Mouse (Mus musculus) hindbrain, embryonic 11.5 days (tissue): ENCODE measurements around the gene Camsap3. TPM values are rescaled to one million over a fixed set of nuclear protein-coding genes. Genes with fewer than 3 reads are reported as not detected.

ENCODE experiments used
- ATAC-seq: fragments of 200-750 bp; cut with Nextera tagmentation; 2 replicates; pipeline ENCODE4 v1.8.0; 2017; ENCODE audit warnings: mild to moderate bottlenecking, moderate TSS enrichment, moderate library complexity; ENCODE audit not compliant: low FRiP score
- DNase-seq: peaks from one replicate; pipeline ENCODE4 v3.0.0-alpha.2; 2015; ENCODE audit warnings: low spot score
- H3K27ac ChIP-seq: fragments of 300-500 bp; sonication (generic); 2 replicates; pipeline ENCODE4 v1.5.1; 2014; ENCODE audit warnings: mild to moderate bottlenecking, low read depth, low read length
- H3K27me3 ChIP-seq: fragments of 300-500 bp; sonication (generic); 2 replicates; pipeline ENCODE4 v1.6.1; 2014; ENCODE audit warnings: mild to moderate bottlenecking, low read length, moderate library complexity, mixed read lengths; ENCODE audit not compliant: control insufficient read depth, insufficient read depth
- H3K36me3 ChIP-seq: fragments of 300-500 bp; sonication (generic); 2 replicates; pipeline ENCODE4 v1.6.1; 2014; ENCODE audit warnings: mild to moderate bottlenecking, low read length, moderate library complexity, mixed read lengths; ENCODE audit not compliant: control insufficient read depth, insufficient read depth
- H3K4me1 ChIP-seq: fragments of 300-500 bp; sonication (generic); replicated peaks from 2 replicates; pipeline ENCODE4 v1.6.1; 2014; ENCODE audit warnings: low read length, mixed read lengths; ENCODE audit not compliant: control insufficient read depth, insufficient read depth
- H3K4me2 ChIP-seq: fragments of 300-500 bp; sonication (generic); replicated peaks from 2 replicates; pipeline ENCODE4 v1.6.1; 2014; ENCODE audit warnings: mild to moderate bottlenecking, low read depth, low read length
- H3K4me3 ChIP-seq: fragments of 300-500 bp; sonication (generic); 2 replicates; pipeline ENCODE4 v1.5.1; 2014; ENCODE audit warnings: low read depth, low read length
- H3K9ac ChIP-seq: fragments of 300-500 bp; sonication (generic); 2 replicates; pipeline ENCODE4 v1.6.1; 2014; ENCODE audit warnings: low read depth, low read length
- H3K9me3 ChIP-seq: fragments of 300-500 bp; sonication (generic); 2 replicates; pipeline ENCODE4 v1.6.1; 2016; ENCODE audit warnings: low read length; ENCODE audit not compliant: control insufficient read depth
- WGBS: fragments of 180-500 bp; shearing (Covaris S2); extraction: QIAGEN DNeasy Blood & Tissue Kit; methylation state at CpG from one replicate; pipeline ENCODE4 v1.1.7; 2014; 5-methylcytosine and 5-hydroxymethylcytosine counted together
- polyA plus RNA-seq: library from polyadenylated mRNA; unstranded; fragments of >200 nt; fragmentation: Nextera tagmentation; extraction: Ambion mirVana; gene quantifications from 2 replicates; pipeline ENCODE4 v1.2.1, GENCODE M21; 2014

Camsap3 gene
- polyA plus RNA-seq: 13.3 and 15.3 TPM in 2 replicates

DNA sequence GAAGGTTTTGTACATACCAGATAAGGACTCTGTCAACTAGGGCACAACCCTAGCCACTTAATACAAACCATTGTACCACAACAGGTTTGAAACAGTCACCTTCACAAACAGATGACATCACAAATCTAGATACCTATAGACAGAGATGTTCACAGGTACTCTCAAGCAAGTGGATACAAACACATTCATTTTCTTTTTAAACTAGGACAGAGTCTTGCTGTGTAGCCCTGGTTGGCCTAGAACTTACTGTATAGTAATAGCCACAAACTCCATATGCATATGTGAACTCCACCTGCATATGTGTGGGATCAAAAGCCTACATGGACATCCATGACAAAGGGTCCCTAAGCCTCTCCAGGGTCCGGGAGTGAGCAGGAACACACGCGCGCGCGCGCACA is at the start of gene Camsap3:
Gene Camsap3 (plus strand): TSS at position 301 of the 398 bp plus-strand sequence.
- Histone ChIP-seq H3K4me1 (no peaks in the 10 kb centered on the region), H3K9me3 (no peaks in the 10 kb centered on the region), H3K4me2 (peak within 1 kb of the TSS; percentile 88), H3K27me3 (no peaks in the 10 kb centered on the region), H3K4me3 (peak within 1 kb of the TSS; percentile 85), H3K9ac (peak within 1 kb of the TSS; percentile 88), H3K36me3 (no peaks in the 10 kb centered on the region), H3K27ac (peak within 1 kb of the TSS; percentile 65)
- ATAC-seq (no peak), DNase-seq (no peak)
- WGBS: 8% methylated on average over 5 of the region's 7 CpGs

DNA sequence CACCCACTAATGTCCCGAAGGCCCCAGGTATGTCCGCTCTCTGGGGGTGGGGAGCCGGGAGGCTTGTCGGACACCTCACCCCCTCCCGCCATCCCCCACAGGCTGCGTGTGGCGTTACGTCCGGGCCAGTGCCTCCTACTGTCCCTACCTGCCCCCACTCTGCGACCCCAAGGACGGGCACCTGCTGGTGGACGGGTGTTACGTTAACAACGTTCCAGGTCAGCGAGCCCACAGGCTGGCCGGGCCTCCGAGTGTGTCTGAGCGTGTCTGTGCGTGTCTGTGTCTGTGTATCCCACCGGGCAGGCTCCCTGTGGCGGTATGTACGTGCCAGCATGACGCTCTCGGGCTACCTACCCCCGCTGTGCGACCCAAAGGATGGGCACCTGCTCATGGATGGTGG is 49.4 kb upstream of the Camsap3 start:
- Histone ChIP-seq H3K36me3 (no peaks in the 10 kb centered on the region), H3K4me3 (no peak overlapping the region), H3K9ac (no peak overlapping the region), H3K27ac (no peak overlapping the region), H3K4me2 (no peak overlapping the region), H3K9me3 (no peaks in the 10 kb centered on the region), H3K4me1 (no peaks in the 10 kb centered on the region), H3K27me3 (no peaks in the 10 kb centered on the region)
- WGBS: 95% methylated on average over 26 of the region's 26 CpGs
- DNase-seq (no peak), ATAC-seq (no peak)

DNA sequence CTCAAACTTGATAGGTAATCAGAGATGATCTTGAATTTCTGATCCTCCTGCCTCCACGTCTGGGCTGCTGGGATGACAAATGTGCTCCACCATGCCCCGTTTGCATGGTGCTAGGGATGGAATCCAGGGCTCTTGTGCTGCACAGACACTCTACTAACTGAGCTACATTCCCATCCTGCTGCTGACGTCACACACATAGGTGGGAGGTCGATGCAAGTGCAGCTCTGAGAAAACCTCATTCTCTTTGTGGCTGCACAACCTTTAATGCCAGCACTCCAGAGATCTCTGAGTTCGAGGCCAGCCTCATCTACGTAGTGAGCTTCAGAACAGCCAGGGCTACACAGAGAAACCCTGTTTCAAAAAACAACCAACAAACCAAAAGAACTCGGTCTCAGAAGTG is 47.9 kb upstream of the Camsap3 start:
- H3K27ac ChIP-seq: no peak overlapping the region
- H3K4me3 ChIP-seq: no peak overlapping the region
- H3K4me1 ChIP-seq: no peaks in the 10 kb centered on the region
- no peak for ATAC-seq
- H3K36me3 ChIP-seq: no peaks in the 10 kb centered on the region
- no peak overlapping the region for H3K4me2 ChIP-seq
- no peaks in the 10 kb centered on the region for H3K9me3 ChIP-seq
- DNase-seq: no peak
- no peaks in the 10 kb centered on the region for H3K27me3 ChIP-seq
- no peak overlapping the region for H3K9ac ChIP-seq
- 83% methylated on average over 7 of the region's 7 CpGs for WGBS

DNA sequence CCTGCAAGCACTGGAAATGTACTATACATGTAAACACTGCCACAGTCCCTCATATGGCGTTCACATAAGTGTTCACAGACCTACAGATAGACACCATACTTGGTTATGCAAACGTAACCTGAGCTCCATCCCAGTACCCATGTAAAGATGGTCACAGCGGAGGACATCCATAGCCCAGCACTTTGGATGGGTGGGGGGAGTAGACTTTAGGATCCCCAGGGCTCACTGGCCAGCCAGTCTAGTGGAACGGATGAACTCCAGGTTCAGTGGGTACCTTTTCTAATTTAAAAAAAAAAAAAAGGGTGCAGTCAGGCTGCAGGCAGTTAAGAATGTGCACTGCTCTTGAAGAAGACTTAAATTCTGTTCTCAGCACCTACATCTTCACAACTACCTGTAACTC is 47.0 kb upstream of the Camsap3 start:
- H3K9me3 ChIP-seq: no peaks in the 10 kb centered on the region
- H3K27me3 ChIP-seq: no peaks in the 10 kb centered on the region
- no peaks in the 10 kb centered on the region for H3K36me3 ChIP-seq
- whole genome bisulfite sequencing: 86% methylated on average over 4 of the region's 4 CpGs
- H3K9ac ChIP-seq: no peak overlapping the region
- no peak overlapping the region for H3K4me3 ChIP-seq
- no peak overlapping the region for H3K27ac ChIP-seq
- ATAC-seq (no peak), DNase-seq (no peak)
- H3K4me2 ChIP-seq: no peak overlapping the region
- H3K4me1 ChIP-seq: no peaks in the 10 kb centered on the region

DNA sequence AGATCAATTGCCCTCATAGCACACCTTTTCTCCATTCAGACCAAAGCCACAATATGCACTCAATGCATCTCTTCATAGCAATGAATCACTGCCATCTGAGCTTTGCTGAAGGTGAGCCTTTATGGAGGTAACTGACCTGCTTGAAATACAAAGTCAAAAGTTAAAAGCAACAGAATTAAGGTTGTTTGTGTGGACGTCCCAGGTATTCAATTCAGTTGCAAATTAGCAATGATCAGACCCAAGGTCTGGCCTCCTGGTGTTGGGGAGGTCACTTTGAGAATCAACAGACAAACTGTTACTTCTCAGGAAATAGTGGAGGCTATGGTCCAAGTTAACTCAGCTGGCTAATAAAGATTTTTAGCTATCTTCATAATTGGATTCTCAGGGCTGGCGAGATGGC is 40.6 kb upstream of the Camsap3 start:
- no peak overlapping the region for H3K4me2 ChIP-seq
- H3K4me1 ChIP-seq: no peaks in the 10 kb centered on the region
- H3K9me3 ChIP-seq: no peaks in the 10 kb centered on the region
- DNase-seq (no peak), ATAC-seq (no peak)
- H3K36me3 ChIP-seq: no peaks in the 10 kb centered on the region
- no peak overlapping the region for H3K4me3 ChIP-seq
- no peak overlapping the region for H3K27ac ChIP-seq
- WGBS: 92% methylated on average over 2 of the region's 2 CpGs
- no peak overlapping the region for H3K9ac ChIP-seq
- no peaks in the 10 kb centered on the region for H3K27me3 ChIP-seq

DNA sequence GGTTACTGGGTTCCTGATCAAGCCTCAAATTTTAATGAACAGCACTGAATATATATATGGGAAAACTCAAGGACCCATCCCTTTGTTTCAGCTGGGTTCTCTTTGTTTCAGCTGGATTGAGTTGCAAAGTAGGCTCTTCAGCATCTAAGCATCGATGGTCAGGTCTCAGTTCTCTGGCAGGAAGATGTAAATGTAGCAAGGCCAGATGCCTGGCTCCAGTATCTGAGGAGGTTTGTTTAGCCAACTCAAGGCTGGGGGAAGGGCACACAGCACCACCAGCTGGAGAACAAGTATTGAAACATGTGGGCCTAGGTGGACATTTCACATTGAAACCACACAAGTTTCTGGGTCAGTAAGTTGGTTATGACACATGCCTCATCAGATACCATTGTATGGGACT is 34.9 kb upstream of the Camsap3 start:
- Histone ChIP-seq H3K27me3 (no peaks in the 10 kb centered on the region), H3K27ac (no peak overlapping the region), H3K4me2 (no peak overlapping the region), H3K4me1 (no peaks in the 10 kb centered on the region), H3K36me3 (no peaks in the 10 kb centered on the region), H3K9ac (no peak overlapping the region), H3K4me3 (no peak overlapping the region), H3K9me3 (no peaks in the 10 kb centered on the region)
- ATAC-seq: no peak
- WGBS: 79% methylated on average over 1 of the region's 1 CpGs
- DNase-seq: no peak

DNA sequence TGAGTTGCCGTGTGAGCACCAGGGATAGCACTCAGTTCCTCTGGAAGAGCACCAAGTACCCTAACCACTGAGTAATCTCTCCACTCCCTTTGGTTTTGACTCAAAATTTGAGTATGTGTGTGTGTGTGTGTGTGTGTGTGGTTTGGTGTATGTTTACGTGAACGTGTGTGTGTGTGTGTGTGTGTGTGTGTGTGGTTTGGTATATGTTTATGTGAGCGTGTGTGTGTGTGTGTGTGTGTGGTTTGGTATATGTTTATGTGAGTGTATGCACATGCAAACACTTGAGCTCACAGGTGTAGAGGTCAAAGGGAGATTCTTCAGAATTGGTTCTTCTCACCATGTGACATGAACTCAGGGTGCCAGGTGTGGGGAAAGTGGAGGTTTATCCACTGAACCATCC is 31.0 kb upstream of the Camsap3 start:
- no peak overlapping the region for H3K27ac ChIP-seq
- H3K9ac ChIP-seq: no peak overlapping the region
- no peak overlapping the region for H3K4me3 ChIP-seq
- H3K9me3 ChIP-seq: no peaks in the 10 kb centered on the region
- no peaks in the 10 kb centered on the region for H3K27me3 ChIP-seq
- H3K4me1 ChIP-seq: no peaks in the 10 kb centered on the region
- WGBS: 54% methylated on average over 4 of the region's 4 CpGs
- ATAC-seq (peak; percentile 91), DNase-seq (no peak)
- H3K4me2 ChIP-seq: no peak overlapping the region
- H3K36me3 ChIP-seq: no peaks in the 10 kb centered on the region

DNA sequence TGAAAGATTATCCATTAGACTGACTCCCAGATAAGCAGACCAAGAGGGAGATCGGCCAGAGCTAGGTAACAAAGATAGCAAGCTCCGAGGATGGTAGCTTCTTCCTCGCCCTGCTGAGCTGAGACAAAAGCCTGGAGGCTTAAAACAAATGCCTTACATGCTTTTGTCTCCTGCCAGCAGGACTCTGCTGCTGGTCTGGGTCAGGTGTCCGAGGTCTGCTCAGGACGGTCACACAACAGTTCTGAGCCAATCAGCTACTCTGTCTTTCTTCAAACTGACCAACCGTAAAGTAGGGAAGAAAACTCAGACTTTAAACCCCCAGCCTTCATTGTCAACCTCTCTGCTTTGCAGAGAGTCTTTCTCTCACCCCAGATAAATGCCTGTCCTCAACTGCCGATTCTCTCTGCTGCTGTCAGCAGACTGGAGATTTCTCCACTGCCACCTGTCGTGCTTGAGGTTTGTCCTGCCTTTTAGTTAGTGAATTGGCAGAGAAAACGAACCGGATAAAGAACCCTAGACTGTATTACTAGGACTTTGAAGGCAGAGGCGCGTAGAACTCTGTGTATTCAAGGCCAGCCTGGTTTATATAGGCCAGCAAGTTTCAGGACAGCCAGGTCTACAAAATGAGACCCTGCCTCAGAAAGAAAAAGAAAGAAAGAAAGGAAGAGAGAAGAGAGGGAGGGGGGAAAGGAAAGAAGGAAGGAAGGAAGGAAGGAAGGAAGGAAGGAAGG is 19.3 kb upstream of the Camsap3 start, which contains the start of gene C330021F23Rik:
Gene C330021F23Rik (plus strand): TSS at position 350 of the 731 bp plus-strand sequence.
- Histone ChIP-seq H3K9me3 (no peaks in the 10 kb centered on the region), H3K36me3 (no peaks in the 10 kb centered on the region), H3K4me2 (peak within 1 kb of the TSS; percentile 11), H3K4me3 (peak within 1 kb of the TSS; percentile 22), H3K9ac (peak within 1 kb of the TSS; percentile 5; the same call in 1 of the 2 replicates), H3K27ac (no peak within 1 kb of the TSS), H3K4me1 (no peaks in the 10 kb centered on the region; the same call in 1 of the 2 replicates), H3K27me3 (no peaks in the 10 kb centered on the region)
- WGBS: under 1% methylated on average over 12 of the region's 12 CpGs
- DNase-seq (peak; percentile 45), ATAC-seq (peak; percentile 89)

DNA sequence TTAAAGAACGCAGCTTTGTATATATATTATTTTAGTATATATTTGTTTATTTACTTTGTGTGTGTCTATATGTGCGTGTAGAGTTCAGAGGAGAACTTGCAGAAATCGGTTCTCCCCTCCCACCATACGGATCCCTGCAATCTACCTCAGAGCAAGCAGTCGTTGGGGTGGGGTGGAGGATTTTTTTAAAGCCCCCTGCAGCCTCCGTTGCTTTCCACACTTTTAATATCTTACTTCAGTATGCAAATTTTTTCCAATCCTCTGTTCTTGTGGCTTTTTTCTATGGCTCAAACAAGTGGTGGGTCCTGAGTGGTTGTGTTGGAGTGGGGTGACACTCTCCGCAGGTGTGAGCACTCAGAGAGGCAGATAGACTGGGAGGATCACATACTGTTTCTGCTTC is 18.7 kb upstream of the Camsap3 start:
- Histone ChIP-seq H3K27ac (no peak overlapping the region), H3K36me3 (no peaks in the 10 kb centered on the region), H3K4me2 (peak overlapping the region; percentile 11), H3K4me1 (no peaks in the 10 kb centered on the region; the same call in 1 of the 2 replicates), H3K4me3 (peak overlapping the region; percentile 22), H3K9me3 (no peaks in the 10 kb centered on the region), H3K27me3 (no peaks in the 10 kb centered on the region), H3K9ac (no peak overlapping the region)
- ATAC-seq: no peak
- DNase-seq: peak; percentile 7
- 4% methylated on average over 7 of the region's 7 CpGs for WGBS
